Mouse (Mus musculus) heart, embryonic 10.5 days (tissue): ENCODE measurements at regions not wholly inside any gene's neighbourhood (a gene's known extent, or its start where the extent isn't known, plus 50 kb on each side); places are given as distances from the start of the nearest gene placed in this dataset.

ENCODE experiments used
- DNase-seq: peaks from one replicate; pipeline ENCODE4 v3.0.0-alpha.2; 2017; ENCODE audit warnings: low spot score
- H3K27ac ChIP-seq: fragments of 300-500 bp; sonication (generic); 2 replicates; pipeline ENCODE4 v1.5.1; 2016; ENCODE audit warnings: mild to moderate bottlenecking
- H3K27me3 ChIP-seq: fragments of 300-500 bp; sonication (generic); 2 replicates; pipeline ENCODE4 v1.6.1; 2016; ENCODE audit warnings: mild to moderate bottlenecking; ENCODE audit not compliant: poor library complexity, insufficient read depth, severe bottlenecking
- H3K36me3 ChIP-seq: fragments of 300-500 bp; sonication (generic); 2 replicates; pipeline ENCODE4 v1.6.1; 2016; ENCODE audit warnings: mild to moderate bottlenecking, moderate library complexity
- H3K4me1 ChIP-seq: fragments of 300-500 bp; sonication (generic); 2 replicates; pipeline ENCODE4 v1.6.1; 2016; ENCODE audit warnings: mild to moderate bottlenecking
- H3K4me3 ChIP-seq: fragments of 300-500 bp; sonication (generic); 2 replicates; pipeline ENCODE4 v1.5.1; 2016; ENCODE audit warnings: mild to moderate bottlenecking, moderate library complexity
- H3K9me3 ChIP-seq: fragments of 300-500 bp; sonication (generic); 2 replicates; pipeline ENCODE4 v1.6.1; 2016; ENCODE audit warnings: mild to moderate bottlenecking, moderate library complexity
- WGBS: fragments of 180-500 bp; shearing (Covaris S2); methylation state at CpG from one replicate; pipeline ENCODE4 v1.1.7; 2016; 5-methylcytosine and 5-hydroxymethylcytosine counted together

DNA sequence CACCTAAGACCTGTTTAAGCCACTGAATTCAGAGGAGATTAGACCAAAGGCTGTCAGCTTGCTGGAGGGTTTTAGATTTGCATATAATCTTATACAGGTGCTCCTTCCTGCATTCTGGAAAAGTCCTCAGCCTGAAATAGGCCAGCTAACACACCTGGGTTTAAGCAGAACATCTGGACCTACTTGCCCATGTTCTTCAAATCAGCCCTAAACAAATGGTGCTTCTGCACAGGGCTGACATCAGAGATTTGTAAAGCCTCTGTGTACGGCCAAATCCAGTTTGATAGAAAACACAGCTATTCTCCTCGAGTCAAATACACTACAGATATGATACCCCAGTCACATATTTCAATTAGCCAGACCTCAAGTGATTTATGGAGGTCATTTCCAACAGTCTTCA lies 2165.2 kb downstream of the 4930444P10Rik start:
- Histone ChIP-seq H3K36me3 (no peaks in the 10 kb centered on the region), H3K4me1 (peaks cover 5% of the 10 kb centered on the region; the same call in 1 of the 2 replicates), H3K4me3 (no peak overlapping the region), H3K27ac (no peak overlapping the region), H3K9me3 (no peaks in the 10 kb centered on the region), H3K27me3 (no peaks in the 10 kb centered on the region)
- no peak for DNase-seq
- WGBS, result 66% methylated on average over 2 of the region's 2 CpGs

DNA sequence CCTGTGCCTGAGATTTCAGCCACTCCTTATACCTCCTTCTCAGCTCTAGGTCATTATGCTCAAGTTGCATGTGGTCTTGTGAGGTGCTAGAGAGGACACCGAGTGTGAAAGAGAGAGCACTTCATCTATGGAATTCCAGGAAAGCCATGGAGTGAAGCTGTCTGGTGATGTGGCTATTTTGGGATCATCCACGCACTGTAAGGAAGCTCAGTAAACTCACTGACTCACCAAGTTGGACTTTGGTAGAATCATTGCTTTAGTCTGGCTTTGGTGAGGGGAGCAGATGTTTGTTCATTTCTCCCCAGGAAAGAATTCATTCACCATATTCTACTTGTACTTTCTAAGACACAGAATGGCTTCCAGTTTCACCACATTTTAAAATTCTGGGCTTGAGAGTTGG lies 2167.1 kb downstream of the 4930444P10Rik start:
- 0 out of 2 replicates have a peak, but pooled peaks cover 2% of the 10 kb centered on the region for H3K9me3 ChIP-seq
- H3K4me1 ChIP-seq, result peaks cover 5% of the 10 kb centered on the region; the same call in 1 of the 2 replicates
- no peaks in the 10 kb centered on the region for H3K36me3 ChIP-seq
- no peaks in the 10 kb centered on the region for H3K27me3 ChIP-seq
- H3K27ac ChIP-seq, result no peak overlapping the region
- DNase-seq, result no peak
- 44% methylated on average over 2 of the region's 2 CpGs for WGBS
- H3K4me3 ChIP-seq, result no peak overlapping the region

DNA sequence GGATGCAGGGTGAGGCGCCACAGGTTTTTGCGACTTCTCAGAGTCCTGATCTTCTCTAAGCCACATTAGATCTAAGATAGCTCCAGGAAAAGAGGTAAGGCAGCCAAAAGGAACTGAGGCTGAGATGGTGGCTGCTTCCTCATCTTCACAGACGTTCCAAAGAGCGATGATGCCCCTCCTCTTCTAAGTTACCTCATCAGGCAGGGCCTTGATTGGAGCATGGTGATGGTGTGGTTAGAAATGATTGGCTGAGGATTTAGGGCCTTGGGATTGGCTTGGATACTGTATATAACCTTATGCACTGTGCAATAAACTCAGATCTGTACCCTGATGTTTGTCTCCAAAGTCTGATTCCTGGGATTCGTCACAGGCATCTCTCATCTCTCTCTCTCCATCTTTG lies 2177.9 kb downstream of the 4930444P10Rik start:
- no peak overlapping the region for H3K4me3 ChIP-seq
- H3K36me3 ChIP-seq, result no peaks in the 10 kb centered on the region
- no peak for DNase-seq
- WGBS, result 90% methylated on average over 5 of the region's 5 CpGs
- H3K4me1 ChIP-seq, result no peaks in the 10 kb centered on the region
- H3K27ac ChIP-seq, result no peak overlapping the region
- no peaks in the 10 kb centered on the region for H3K9me3 ChIP-seq
- H3K27me3 ChIP-seq, result no peaks in the 10 kb centered on the region

DNA sequence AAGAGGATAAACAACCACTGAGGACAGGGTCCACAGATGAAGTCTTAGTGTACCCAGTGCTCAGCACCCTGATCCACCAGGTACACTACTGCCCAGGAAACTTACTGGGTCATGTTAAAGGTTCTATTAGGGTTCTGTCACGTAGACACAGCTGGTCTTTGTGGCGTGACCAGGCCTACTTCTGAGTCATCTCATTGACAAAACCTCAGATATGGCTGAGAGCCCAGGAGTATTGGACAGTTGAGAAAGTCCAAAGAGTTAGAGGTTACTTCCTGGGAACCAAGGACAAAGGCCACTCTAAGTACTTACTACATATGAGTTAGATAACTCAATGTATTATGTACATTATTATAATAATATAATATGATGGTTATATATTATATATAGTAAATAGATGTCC lies 2214.0 kb downstream of the 4930444P10Rik start:
- DNase-seq, result no peak

DNA sequence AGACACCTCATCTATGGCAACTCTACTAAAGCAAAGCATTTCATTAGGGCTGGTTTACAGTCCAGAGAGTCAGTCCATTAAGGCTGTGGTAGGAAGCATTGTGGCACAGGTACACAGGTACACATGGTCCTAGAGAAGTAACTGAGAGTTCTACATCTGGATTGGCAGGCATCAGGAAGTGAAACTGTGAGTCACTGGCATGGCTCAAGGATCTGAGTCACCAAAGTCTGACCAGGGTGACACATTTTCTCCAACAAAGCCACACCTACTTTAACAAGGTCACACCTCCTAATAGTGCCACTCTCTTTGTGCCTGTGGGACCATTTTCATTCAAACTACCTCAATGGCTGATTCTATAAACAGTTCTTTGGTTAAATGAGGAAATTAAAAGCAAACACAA lies 2219.2 kb downstream of the 4930444P10Rik start:
- no peaks in the 10 kb centered on the region for H3K27me3 ChIP-seq
- no peak overlapping the region for H3K4me3 ChIP-seq
- no peak for DNase-seq

More for the DNA sequence above, 2214.0 kb downstream of the 4930444P10Rik start:
- no peaks in the 10 kb centered on the region for H3K36me3 ChIP-seq
- no peak overlapping the region for H3K27ac ChIP-seq
- H3K4me1 ChIP-seq, result no peaks in the 10 kb centered on the region
- no peak overlapping the region for H3K4me3 ChIP-seq
- no peaks in the 10 kb centered on the region for H3K27me3 ChIP-seq
- H3K9me3 ChIP-seq, result no peaks in the 10 kb centered on the region
- WGBS, result 83% methylated on average over 2 of the region's 2 CpGs

DNA sequence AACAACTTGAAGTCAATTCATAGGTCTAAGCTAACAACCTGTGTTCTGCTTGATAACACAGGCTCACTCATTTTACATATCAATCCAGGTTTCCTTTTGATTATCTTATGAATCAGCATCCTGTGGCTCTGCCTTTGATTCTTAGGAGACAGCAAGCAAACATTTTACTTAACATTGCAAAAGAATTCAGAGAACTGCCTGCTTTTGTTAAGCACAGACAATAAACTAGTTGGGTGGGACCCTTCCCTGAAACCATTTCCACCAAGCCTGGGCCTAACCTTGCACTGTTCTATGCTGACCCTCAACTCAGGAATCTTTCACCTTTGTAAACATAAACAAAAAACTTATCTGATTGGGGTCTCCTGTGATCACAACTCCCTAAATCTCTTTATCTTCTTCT lies 2220.6 kb downstream of the 4930444P10Rik start:
- Histone ChIP-seq H3K9me3 (no peaks in the 10 kb centered on the region), H3K27me3 (no peaks in the 10 kb centered on the region), H3K27ac (no peak overlapping the region), H3K36me3 (no peaks in the 10 kb centered on the region), H3K4me1 (no peaks in the 10 kb centered on the region), H3K4me3 (no peak overlapping the region)
- no peak for DNase-seq

More for the DNA sequence above, 2219.2 kb downstream of the 4930444P10Rik start:
- H3K27ac ChIP-seq, result no peak overlapping the region
- H3K36me3 ChIP-seq, result no peaks in the 10 kb centered on the region
- H3K4me1 ChIP-seq, result no peaks in the 10 kb centered on the region
- H3K9me3 ChIP-seq, result no peaks in the 10 kb centered on the region

DNA sequence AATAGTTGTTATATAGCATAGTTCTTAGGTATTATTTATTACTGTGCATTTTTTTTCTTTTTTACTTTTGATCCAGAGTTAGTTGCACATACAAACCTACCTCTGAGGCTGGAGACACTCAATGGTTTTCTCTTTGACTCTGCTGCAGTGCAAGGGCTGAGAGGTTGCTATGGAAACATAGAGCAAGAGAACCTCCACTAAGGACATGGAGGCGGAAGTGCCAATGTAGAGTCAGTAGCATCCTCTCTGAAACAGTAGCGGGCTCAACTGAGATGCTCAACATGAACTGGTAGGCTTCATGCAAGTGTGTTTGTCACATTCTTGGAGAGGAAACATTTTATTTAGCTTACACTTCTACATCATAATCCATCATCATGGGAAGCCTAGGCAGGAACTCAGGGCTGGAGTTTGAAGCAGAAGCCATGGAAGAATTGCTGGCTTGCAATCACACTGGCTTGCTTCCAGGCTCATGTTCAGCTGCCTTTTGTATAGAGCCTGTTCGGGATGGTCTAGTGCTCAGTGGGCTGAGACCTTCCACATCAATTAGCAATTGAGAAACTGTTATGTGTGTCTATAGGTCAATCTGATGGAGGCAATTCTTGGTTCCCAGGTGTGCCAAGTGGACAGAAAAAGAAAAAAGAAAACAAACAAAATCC lies 2222.4 kb downstream of the 4930444P10Rik start:
- Histone ChIP-seq H3K9me3 (no peaks in the 10 kb centered on the region), H3K4me3 (no peak overlapping the region), H3K4me1 (no peaks in the 10 kb centered on the region), H3K27me3 (no peaks in the 10 kb centered on the region), H3K36me3 (no peaks in the 10 kb centered on the region), H3K27ac (no peak overlapping the region)
- WGBS, result 82% methylated on average over 3 of the region's 3 CpGs
- DNase-seq, result no peak

DNA sequence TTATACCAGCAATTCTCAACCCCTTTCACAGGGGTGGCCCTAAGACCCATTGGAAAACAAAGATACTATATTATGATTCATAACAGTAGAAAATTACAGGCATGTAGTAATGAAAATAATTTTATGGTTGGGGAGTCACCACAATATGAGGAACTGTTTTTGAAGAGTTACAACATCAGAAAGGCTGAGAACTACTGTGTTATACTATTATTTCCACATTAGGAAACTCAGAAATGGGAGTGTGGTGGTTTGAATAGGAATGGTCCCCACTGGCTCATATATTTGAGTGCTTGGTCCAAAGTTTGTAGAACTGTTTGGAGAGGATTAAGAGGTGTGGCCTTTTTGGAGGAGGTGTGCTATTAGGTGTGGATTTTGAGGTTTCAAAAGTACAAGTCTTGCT lies 2227.4 kb downstream of the 4930444P10Rik start:
- Histone ChIP-seq H3K36me3 (no peaks in the 10 kb centered on the region), H3K4me1 (no peaks in the 10 kb centered on the region), H3K27me3 (no peaks in the 10 kb centered on the region), H3K9me3 (no peaks in the 10 kb centered on the region), H3K27ac (no peak overlapping the region), H3K4me3 (no peak overlapping the region)
- DNase-seq, result no peak

DNA sequence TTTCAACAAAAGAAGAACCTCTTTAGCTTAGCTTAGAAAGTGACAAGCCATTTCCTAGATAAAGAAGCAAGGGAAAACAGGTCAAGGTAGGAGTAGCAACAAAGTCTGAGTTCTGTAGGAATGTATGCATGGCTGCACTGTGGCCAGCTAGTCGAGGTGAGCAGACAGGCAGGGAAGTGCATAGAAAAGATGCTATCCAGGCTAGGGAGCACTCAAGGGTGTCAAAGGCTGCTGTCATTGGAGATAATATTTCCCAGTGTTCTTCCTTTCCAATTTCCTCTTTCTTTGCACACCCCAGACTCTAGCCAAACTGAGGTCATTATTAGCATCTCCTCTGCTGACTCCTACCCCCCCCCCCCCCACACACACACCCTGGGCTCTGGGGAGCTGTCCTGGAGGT lies 2229.4 kb downstream of the 4930444P10Rik start:
- Histone ChIP-seq H3K27ac (no peak overlapping the region), H3K4me1 (no peaks in the 10 kb centered on the region), H3K36me3 (no peaks in the 10 kb centered on the region), H3K9me3 (no peaks in the 10 kb centered on the region), H3K4me3 (no peak overlapping the region), H3K27me3 (no peaks in the 10 kb centered on the region)
- 32% methylated on average over 1 of the region's 1 CpGs for WGBS
- no peak for DNase-seq

DNA sequence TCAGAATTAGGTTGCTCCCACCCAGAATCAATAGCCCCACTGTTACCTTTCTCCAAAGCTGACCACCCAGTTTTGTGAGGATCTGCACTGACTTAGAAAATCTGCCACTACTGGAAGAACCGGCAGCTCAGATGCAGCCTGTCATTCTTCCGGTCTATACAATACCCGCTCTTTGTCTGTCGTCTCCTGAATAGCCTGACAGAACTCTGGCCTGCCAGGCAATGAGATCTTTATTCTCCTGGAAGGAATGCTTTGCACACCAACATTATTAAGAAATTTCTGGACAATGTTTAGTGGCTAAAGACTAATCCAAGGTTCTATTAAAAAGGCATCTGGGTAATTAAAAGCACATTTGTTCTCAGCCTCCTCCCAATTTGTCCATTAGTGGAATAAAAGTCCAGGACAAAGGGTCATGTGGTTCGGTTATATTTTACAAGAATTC lies 2232.0 kb downstream of the 4930444P10Rik start:
- no peak for DNase-seq
- H3K27me3 ChIP-seq, result no peaks in the 10 kb centered on the region
- H3K4me3 ChIP-seq, result no peak overlapping the region
- 64% methylated on average over 5 of the region's 5 CpGs for WGBS
- no peaks in the 10 kb centered on the region for H3K9me3 ChIP-seq
- H3K36me3 ChIP-seq, result no peaks in the 10 kb centered on the region
- H3K4me1 ChIP-seq, result no peaks in the 10 kb centered on the region
- no peak overlapping the region for H3K27ac ChIP-seq

DNA sequence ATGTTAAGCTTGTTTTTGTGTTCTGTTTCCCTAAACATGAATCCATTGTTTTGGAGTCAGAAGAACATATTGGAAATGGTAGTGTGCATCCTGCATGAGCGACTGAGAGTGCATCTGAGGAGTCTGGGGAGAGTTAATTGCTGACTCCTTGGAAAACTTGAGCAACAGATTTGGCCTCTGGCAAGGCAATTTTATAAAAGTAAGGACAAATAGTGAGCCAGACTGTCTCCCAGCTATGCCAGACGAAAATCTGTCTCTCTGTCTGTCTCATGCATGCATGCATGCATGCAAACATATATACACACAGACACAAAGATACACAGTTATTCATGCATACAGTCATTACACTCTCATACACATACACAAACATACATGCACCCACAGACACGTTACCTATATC lies 2232.7 kb downstream of the 4930444P10Rik start:
- no peaks in the 10 kb centered on the region for H3K4me1 ChIP-seq
- H3K27ac ChIP-seq, result no peak overlapping the region
- no peaks in the 10 kb centered on the region for H3K27me3 ChIP-seq
- DNase-seq, result no peak
- no peaks in the 10 kb centered on the region for H3K36me3 ChIP-seq
- H3K4me3 ChIP-seq, result no peak overlapping the region
- WGBS, result 67% methylated on average over 3 of the region's 3 CpGs
- H3K9me3 ChIP-seq, result no peaks in the 10 kb centered on the region

DNA sequence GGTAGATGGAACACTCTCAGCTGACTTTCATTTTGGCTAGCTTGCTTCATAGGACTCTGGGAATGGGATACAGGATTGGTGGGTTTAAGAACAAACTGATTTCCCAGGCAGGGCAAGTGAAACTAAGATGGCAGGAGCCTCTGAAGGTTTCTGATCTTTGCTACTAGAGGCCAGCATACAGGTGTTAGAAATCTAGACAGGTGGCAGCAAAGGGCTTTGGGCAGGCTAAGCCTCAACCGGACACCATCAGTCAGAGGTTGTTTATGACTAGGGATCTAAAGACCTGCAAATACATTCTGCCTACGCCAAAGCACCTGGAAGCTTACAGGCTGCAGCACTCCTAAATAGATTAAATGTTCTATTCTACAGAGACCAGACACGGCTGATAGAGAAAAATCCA lies 2233.4 kb downstream of the 4930444P10Rik start:
- no peaks in the 10 kb centered on the region for H3K36me3 ChIP-seq

DNA sequence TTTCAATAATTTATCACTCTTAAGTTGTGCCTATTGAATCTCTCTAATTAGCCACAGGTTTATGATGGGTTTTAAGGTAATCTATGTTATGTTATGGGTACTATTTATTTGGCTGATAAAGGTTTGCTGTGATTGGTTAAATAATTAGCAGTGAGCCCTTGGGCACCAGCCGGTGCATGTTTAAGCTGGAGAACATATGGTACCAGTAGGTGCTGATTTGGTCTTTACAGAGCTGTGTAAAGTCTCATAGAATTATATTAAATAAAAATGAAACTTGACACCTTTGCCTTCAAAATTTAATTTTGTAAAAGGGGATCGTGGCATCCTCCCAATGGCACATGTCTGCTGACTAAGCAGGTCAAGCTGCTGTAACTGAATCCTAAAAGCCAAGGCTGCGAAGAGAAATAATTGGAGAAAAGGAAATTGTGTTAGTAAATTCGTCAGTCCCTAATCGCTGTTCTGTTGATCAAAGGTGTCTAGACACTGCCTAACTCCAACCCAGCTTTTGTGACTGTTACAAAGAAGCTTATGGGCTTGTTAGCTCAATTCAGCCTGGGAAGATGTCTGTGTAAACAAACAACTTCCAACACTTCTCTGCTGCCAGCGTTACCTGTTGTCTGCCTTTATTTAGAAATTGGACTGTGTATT lies 2234.6 kb downstream of the 4930444P10Rik start:
- Histone ChIP-seq H3K4me3 (no peak overlapping the region), H3K4me1 (no peaks in the 10 kb centered on the region), H3K9me3 (no peaks in the 10 kb centered on the region), H3K27me3 (no peaks in the 10 kb centered on the region), H3K27ac (no peak overlapping the region), H3K36me3 (no peaks in the 10 kb centered on the region)
- DNase-seq, result no peak
- 67% methylated on average over 6 of the region's 6 CpGs for WGBS

More for the DNA sequence above, 2233.4 kb downstream of the 4930444P10Rik start:
- no peaks in the 10 kb centered on the region for H3K9me3 ChIP-seq
- H3K27ac ChIP-seq, result no peak overlapping the region
- H3K4me3 ChIP-seq, result no peak overlapping the region
- DNase-seq, result no peak
- no peaks in the 10 kb centered on the region for H3K27me3 ChIP-seq
- WGBS, result 64% methylated on average over 3 of the region's 3 CpGs
- H3K4me1 ChIP-seq, result no peaks in the 10 kb centered on the region

DNA sequence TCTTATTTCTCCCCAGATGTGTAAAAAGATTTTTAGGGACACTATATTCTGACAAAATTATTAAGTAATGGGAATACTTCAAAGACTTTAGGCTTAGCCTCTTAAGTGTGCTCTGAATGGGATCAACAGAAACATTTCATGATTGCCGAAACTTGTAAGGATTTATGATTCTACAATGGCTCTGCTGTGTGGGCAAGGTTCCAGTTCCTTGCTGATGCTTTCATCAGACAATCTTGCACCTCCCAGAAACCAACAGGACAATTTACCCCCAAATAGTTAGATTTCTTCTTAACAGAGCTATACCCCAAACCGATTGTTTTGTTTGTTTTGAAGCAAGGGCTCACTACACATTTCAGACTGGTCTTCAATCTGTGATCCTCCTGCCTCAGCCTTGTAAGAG lies 2236.1 kb downstream of the 4930444P10Rik start:
- Histone ChIP-seq H3K4me3 (no peak overlapping the region), H3K27ac (no peak overlapping the region), H3K4me1 (no peaks in the 10 kb centered on the region), H3K9me3 (no peaks in the 10 kb centered on the region), H3K27me3 (no peaks in the 10 kb centered on the region), H3K36me3 (no peaks in the 10 kb centered on the region)
- DNase-seq, result no peak
- 79% methylated on average over 2 of the region's 2 CpGs for WGBS
